Comparison of ENCODE assay signal across 5 mouse cellular contexts in the genomic region with DNA sequence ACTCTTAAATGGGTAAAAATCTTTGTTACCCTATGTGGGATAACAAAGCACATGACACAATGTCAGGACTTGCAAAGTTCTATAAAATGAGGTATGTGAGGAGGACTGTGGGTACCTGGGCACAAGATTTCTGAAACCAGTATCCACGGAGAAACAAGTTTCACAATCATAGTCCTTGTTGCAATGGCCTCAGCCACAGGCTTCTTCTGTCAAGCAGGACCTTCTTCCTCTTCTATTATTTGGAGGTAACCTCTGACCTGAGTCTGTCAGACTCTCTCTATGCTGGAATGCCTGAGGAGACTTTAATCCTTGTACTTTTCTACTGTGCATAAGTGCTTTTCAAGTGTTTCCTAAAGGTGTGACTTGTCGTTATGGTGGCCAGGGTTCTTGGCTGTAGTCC.
A peak's percentile ranks its signal among the peaks of the same experiment; 100 is the strongest.
DNase-seq lines count a peak whose midpoint lies in the region; ATAC-seq and TF ChIP-seq lines count a peak whose summit lies in the region.
"Not testable (repeated sequence)": the region's sequence is repeated elsewhere in the genome, so short reads cannot be mapped to it uniquely, and the experiment has no call there.

No protein-coding gene starts in this region.

- H3K36me3 ChIP-seq in lung, postnatal 0 days (ENCODE audit: insufficient read depth, low read length): not testable (repeated sequence)

- DNase-seq in lung, adult 18-20 months: peak; percentile 11 to 16
- not testable (repeated sequence) for DNase-seq in lung, postnatal 0 days (ENCODE audit: low spot score)
- peak; percentile 6 for DNase-seq in lung, postnatal 36 days

- ATAC-seq in granulocyte monocyte progenitor cell, adult 5-6 weeks (replicated peaks; ENCODE audit: poor library complexity, severe bottlenecking): peak; percentile 81
- ATAC-seq in lung, postnatal 0 days: peak; percentile 87
- peak; percentile 50 for ATAC-seq in megakaryocyte progenitor cell, adult 5-6 weeks (replicated peaks; ENCODE audit: poor library complexity)

- H3K4me3 ChIP-seq in lung, postnatal 0 days (ENCODE audit: low read depth, low read length): not testable (repeated sequence)

- not testable (repeated sequence) for H3K4me2 ChIP-seq in lung, postnatal 0 days (replicated peaks; ENCODE audit: low read depth, low read length)

- H3K9me3 ChIP-seq in lung, postnatal 0 days (ENCODE audit: low read length): not testable (repeated sequence)

- WGBS in lung, postnatal 0 days: 38% methylated on average over 2 of the region's 2 CpGs

- H3K9ac ChIP-seq in lung, postnatal 0 days (replicated peaks; ENCODE audit: low read depth): not testable (repeated sequence)

- not testable (repeated sequence) for H3K4me1 ChIP-seq in lung, postnatal 0 days (ENCODE audit: insufficient read depth, low read depth, low read length)

- TF ChIP-seq CTCF in lung, postnatal 0 days (IDR thresholded peaks at IDR 0.05): not testable (repeated sequence)

- not testable (repeated sequence) for H3K27me3 ChIP-seq in lung, postnatal 0 days (replicated peaks; ENCODE audit: insufficient read depth, low read length)

- not testable (repeated sequence) for TF ChIP-seq EP300 in lung, postnatal 0 days (IDR thresholded peaks at IDR 0.05)

- not testable (repeated sequence) for H3K27ac ChIP-seq in lung, postnatal 0 days (ENCODE audit: low read length)
